Mouse (Mus musculus): ENCODE data around the gene Cth. TPM values are rescaled to one million over a fixed set of nuclear protein-coding genes. Genes with fewer than 3 reads are reported as not detected.

Cth gene
- polyA plus RNA-seq, 2 experiments from 2014 or later = not detected

Other genes starting within 250 kb of the Cth start
- 10 to 100 TPM; 35.1 to 47.3 TPM for gene Ankrd13c, start 22.2 kb upstream of the Cth start, polyA plus RNA-seq (2017; shearing (Covaris generic))
- 100 to 1,000 TPM; 143 to 150 TPM for gene Srsf11, start 111.6 kb upstream of the Cth start, polyA plus RNA-seq (2017; shearing (Covaris generic))
- gene Lrrc40, start 111.6 kb upstream of the Cth start, polyA plus RNA-seq (2017; shearing (Covaris generic)) = 10 to 100 TPM; 30.0 to 30.4 TPM